Mouse (Mus musculus) embryo, embryonic 11.5 days (tissue): ENCODE data around the gene 2900026A02Rik.

ENCODE experiments used
- DNase-seq: peaks from one replicate; pipeline ENCODE4 v3.0.0-alpha.2; 2012; ENCODE audit warnings: low read depth, low spot score

2900026A02Rik gene

DNA sequence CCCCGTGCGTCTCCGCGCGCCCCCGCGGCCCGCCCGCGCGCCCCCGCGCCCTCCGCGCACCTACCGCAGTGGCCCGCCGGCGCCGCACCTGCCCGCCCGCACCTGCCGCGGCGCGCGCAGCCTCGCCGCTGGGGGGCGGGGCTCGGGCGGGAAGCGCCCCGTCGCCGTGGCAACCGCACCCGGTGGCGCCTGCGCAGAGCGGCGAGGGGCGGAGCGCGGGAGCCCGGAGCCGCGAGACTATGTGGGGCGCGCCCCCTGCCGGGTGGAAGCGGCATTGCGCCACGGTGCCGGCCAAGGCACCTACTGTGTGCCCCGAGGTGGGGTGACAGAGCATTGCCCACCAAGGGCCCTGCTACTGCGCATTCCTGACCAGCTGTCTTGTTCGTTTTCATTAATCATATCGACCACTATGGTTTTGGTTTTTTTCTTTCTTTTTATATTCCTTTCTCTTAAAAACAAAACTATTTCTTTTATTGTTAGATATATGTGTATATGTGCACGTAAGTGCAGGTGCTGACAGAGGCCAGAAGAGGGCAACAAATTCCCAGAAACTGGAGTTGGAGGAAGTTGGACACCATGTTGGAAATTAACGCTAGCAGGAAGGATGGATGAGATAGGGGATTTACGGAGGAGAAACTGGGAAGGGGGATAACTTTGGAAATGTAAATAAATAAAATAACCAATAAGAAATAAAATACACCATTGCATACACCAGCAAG, at the start of gene 2900026A02Rik:
Gene 2900026A02Rik (minus strand): TSS at position 90 of the 719 bp plus-strand sequence.
- peak; percentile 54 for DNase-seq

DNA sequence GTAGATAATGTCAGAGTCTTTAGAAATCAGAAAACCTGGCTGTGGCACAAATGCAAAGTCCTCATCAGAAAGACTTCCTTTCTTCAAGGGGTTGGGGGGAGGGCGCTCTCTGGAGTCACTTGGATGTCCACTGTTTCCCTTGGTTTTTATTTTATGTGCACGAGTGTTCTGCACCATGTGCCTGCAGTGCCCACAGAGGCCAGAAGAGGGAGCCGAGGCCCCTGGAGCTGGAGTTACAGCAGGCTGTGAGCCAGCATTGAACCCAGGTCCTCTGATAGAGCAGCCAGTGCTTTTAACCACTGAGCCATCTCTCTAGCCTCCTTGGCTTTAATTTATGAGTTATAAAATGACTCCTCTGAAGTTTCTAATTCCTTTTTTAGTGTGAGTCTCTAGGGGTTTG, 49.0 kb upstream of the 2900026A02Rik start:
- no peak for DNase-seq

DNA sequence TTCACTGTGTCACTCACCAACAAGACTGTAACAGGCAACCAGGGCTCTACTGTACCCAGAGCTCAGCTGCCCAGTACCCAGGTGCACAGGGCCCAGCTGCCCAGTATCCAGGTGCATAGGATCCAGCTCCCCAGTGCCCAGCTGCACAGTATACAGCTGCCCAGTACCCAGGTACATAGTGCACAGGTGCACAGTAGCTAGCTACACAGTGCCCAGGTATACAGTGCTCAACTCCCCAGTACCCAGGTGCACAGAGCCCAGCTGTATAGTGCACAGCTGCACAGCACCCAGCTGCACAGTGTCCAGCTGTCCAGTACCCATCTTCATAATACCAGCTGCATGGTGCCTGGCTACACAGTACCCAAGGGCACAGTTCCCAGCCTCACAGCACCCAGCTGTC, 47.2 kb upstream of the 2900026A02Rik start:
- DNase-seq = no peak

DNA sequence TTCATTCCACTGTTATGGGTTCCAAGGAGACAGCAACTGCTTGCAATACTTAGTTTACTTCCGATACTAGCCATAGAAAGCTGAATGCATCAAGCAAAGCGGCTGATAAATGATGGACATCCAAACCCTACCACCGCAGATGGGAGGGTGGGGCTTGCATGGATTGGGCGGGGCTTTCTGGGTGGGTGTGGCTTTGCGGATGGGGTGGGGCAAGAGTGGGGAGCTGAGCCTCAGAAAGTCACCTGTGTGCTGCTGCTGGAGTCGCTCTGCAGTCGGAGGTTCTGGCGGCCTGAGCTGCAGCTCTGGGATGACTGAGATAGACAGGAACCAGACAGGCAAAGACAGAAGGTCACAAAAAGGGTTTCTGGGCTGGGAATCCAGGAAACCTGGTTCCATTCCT, 44.6 kb upstream of the 2900026A02Rik start:
- no peak for DNase-seq

DNA sequence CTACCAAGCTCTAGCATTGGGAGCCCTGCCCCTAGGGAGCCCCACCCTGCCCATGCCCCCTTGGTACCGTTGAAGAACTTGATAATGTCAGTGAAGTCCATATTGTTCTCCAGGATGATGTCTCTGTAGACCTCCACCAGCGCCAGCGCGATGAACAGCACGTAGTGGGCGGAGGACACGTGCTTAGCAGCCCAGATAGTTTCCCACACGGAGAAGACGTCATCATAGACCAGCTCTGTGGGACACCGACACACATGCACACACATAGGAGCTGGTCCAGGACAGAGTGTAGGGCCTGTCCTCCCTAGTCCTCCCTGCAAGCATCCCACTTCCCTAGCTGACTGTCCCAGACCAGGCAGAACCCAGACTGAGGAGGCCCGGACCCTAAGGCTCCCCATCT, 29.8 kb upstream of the 2900026A02Rik start:
- no peak for DNase-seq

DNA sequence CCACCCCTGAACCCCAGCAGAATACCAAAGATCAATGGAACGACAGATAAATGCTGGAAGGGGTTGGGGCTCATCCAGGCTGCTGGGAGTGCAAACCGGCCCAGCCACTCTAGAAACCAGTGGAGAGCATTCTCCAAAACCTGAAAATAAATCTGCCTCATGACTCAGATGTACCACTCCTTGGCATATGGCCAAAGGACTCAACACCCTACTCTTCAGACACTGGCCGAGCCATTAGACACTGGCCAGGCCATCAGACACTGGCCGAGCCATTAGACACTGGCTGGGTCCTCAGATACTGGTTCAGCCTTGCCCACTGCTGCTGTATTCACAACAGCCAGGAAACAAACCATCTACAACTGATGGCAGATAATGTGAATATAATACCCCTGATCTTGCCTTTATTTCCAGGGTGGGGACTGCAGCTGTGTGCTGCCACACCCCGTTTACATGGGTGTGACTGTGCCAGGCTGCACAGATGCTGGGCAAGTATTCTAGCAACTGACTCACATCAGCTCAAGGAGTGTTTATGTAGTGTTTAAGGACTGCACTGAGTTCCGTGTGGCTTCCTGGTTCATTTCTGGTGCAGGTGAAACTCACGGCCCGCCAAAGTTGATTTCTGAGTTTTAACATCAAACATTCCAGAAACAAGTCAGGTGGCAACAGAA, 28.4 kb upstream of the 2900026A02Rik start:
- DNase-seq = no peak

DNA sequence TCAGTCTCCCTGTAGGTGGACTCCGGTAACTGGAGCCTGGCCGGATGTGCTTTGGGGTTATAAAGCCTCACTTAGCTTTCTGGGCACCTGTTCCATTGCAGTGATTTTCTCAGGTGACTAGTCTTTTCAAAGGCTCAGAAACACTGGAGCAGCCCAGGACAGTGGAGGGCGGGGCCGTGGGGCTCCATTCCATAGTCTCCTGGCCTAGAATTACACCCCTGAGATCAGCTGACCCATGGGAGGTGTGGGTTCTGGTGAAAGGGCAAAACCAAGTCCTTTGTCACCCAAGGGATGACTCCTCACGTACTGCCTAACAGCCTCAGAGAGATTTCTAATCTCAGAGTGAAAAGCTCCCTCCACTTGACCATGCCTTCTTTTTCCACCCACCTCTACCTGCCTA, 9.2 kb upstream of the 2900026A02Rik start:
- DNase-seq = no peak

DNA sequence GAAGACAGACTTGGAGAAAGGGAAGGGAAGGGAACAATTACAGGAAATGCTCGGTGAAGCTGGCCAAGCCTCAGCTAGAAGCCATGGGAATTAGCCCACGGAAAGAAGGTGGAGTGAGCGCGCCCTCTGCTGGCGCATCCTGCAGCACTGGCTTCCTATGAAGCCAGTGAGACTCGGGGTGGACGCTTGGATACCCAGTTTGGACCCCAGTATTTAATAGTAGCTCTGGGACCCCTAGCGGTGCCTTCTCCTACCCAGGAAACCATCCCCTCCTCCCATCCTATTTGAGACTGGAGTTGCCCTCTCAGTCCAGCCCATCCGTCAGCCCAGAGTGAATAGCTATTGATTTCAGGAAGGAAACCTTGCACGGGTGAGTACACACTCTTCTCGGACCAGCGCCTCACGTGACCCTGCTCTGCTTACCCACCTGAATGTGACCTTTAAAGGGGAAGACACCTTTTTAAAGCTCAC, 5.6 kb upstream of the 2900026A02Rik start, which contains the start of gene Tmem211:
Gene Tmem211 (plus strand): TSS at position 278 of the 471 bp plus-strand sequence.
- DNase-seq = peak; percentile 88

DNA sequence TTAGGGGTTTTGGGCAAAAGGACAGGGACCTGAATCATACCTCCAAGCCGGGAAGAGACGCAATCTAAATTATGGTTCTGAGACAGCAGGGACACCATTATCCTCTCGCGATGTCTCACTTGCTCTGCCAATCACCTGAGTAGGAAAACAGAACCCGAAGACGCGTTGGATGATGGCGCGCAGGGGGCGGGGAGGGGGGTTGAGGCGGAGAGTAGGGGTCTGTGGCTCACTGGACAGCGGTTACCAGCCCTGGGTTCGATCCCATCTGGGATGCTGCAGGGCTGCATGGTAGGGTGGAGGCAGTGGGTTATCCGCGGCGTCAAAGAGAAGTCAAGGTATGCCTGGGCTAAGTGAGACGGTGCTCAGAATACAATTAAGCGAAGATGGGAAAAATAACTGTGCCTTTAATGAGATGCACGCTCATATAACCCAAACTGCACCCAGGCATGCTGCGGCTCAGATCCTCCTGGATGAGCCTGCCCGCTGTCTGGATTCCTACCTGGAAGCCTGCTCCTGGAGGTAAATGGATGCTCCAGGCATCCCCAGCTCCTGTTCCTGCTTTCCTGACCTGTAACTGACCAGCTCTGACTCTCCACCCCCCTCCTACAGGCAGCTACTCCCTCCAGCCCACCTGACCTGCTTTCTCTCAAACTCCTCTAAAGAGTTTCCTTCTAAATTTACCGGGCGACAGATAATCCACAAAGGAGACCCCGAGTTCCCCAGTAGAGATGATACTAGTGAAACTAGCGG, 4.8 kb upstream of the 2900026A02Rik start:
- DNase-seq = no peak

DNA sequence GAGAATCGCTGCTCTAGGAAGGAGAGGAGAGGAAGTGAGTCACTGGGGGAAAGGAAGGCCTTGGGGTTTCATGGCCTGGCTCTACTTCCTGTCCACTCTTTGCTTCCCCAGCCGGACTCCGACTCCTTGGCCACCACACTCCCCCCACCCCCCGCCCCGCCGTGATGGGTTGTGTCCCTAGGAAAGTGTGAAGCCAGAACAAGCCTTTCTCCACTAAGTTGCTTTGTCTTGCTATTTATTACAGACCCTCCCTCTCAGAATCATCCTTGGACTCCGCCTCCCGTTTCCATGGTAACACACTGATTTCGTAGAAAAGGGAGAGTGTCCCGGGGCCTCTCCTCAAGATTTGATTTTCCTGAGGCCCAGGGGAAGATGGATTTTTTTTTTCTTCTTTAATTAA, 4.2 kb upstream of the 2900026A02Rik start:
- DNase-seq = no peak

DNA sequence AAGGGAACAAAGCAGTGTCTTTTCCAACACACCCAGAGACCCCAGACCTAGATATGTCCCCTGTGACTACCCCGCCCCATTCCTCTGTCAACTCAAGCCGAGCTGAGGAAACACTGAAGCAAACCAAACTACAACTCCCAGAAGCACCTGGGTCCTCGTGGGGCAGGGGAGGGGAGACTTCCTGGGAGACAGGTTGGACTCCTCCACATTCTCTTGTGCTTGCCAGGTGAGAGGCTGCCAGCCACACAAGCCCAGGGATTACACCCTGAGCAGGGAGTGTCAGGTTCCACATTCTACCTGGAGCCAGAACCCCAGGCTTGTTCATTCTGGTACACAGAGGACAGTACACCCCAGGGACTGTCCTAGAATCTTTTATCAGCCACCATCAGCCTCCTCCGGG, 2.9 kb upstream of the 2900026A02Rik start:
- DNase-seq = no peak

DNA sequence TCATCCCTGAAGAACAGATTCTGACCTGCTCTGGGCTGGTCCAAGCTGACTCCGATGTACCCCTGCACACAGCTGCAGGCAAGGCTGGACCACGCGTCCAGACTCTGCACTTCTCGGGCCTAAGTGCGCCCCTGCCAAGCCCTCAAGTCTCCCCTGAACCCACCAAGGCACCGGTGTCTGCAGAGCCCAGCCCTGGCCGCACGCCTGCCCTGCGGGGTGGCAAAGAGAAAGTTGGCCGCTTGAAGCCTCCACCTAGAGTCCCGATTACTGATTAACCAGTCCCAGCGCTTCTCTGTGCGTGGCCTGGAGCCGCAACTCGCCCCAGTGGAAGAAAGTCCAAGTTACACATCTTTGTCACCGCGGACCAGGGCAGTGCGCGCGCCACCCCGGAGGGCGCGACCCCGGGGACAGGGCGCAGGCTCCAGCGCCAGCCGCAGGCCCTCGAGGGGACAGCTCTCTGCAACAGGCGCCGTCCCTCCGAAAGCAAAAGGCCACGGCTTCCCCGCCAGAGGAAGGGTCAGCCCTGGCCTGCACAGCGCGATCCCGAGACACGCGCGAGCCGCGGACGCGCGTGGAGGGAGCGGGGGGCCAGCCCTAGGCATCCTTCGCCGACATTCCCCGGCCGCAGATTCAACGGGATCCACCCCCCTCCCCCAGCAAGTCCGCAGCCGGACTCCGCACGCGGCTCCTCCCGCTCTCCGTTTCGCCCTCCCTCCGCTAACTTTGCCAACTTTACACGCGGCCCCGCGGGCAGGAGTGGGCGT, 471 bp downstream of the 2900026A02Rik start:
- no peak for DNase-seq

DNA sequence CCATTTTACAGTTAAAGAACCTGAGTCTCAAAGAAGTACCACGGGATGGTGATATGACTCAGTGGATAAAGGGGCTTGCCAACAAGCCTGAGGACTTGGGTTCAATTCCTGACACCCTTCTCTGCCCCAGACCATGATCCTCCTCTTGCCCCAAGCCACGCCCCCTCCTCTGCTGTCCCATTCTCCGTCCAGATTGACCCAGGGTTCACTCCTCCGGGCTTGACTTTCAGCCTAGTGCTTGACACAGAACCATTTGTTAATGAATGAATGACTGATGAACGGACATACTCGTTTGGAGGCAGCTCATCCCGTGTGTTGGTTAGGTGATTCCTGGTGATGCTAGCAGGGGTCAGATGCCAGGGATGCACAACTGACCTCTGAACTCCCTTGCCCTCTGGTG, 1.2 kb downstream of the 2900026A02Rik start:
- no peak for DNase-seq

DNA sequence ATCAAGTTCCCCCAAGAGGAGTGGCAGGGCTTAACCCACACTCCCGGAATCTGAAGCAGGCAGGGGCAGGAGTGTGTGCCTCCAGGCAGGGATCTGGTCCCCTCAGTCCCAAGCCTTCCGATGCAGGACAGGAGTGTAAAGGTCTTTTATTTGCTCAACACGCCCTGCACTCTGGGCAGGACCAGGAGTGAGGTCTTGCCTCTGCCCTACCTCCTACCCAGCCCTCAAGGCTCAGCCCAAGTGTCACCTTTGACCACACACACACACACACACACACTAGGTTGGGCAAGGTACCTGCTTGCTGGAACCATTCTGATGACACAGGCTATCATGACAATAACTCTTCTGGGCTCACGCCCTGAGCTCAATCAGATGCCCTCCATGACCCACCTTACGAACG, 1.6 kb downstream of the 2900026A02Rik start:
- DNase-seq = no peak

DNA sequence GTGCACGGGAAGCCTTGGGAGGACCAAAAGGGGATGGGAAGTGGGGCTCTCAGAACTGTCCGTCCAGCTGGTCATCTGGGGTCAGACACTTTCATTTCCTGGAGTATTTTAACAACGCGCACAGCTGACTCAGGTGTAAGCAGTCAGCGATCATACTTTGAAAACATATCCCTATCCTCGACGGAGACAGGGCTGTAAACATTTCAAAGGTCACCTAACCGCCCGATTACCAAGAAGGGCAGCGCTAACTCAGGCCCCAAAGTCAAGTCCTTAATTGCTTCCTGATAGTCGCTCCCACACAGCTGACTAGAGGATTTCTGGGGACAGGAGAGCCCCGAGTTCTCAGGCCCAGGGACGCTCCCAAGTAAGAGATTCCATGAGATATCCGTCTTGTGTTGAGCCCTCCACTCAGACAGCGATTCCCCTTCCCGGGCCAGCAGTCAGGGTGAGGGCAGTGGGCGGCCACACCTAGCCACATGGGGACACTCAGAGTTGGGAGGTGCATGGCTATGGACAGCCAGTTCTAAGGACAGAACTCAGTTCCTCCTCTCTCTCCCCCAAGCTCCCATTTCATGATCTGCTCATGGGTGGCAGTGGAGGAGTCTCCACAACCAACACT, 2.3 kb downstream of the 2900026A02Rik start:
- no peak for DNase-seq

DNA sequence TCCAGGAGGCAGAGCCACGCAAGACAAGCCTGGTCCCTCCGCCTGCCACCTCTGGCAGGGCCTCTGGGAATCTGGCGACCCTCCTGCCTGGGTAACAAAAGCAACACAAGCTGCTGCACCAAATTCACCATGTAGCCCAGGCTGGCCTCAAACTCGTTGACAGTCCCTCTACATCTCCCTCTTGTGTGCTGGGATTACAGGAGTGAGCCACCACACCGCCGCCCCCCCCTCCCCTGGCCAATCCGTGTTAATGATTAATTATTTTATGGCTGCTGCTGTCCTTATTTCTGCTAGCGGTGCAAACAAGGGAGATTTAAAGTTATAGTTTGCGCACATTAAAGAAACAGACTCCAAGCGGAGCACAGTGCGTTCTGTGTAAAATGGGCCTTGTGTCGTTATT, 4.0 kb downstream of the 2900026A02Rik start:
- no peak for DNase-seq

DNA sequence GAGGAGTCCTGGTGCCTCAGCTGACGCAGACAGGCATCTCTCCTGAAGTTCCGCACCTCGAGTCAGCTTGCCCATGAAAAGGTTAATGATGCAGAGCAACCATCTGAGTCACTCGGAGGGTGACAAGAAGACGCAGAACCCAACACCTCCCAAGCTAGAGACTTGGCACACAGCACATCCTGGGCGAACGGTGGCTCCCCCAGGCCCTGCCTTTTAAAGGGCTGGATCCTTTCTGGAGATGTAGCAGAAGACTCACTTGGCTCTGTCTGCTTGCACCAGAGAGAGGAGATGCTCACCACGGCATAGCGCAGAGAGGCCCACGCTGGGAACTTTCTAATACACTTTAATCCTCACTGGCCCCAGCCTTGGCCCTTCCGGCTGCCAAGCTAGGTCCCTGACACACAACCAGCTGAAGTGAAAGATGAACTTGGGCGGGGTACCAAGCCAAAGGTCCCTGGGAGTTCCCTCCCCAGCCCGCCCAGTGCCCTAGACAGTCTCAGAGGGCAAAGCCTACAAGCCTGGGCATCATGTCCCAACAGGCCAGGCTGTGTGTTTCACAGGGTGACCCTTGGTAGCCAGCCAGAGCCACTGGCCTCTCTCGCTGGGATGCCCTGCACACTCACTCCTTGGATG, 4.6 kb downstream of the 2900026A02Rik start:
- DNase-seq = no peak

DNA sequence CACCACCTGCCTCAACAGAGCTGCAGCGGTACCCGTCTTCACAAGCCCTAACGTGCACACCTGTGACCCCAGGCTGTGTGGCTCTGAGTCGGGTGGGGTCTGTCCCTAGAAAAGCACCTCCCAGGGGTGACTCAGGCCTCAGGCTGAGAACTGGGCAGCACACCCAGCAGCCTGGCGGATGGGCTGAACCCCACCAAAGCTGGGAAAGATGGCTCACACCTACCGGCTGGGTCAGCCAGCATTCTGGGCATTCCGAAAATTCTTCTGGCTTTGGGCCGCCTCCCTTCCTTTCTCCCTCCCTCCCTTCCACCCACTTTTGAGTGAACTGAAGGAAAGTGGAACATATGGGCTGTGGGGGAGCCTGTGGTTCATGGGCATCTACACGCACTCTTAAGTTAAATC, 5.4 kb downstream of the 2900026A02Rik start:
- no peak for DNase-seq

DNA sequence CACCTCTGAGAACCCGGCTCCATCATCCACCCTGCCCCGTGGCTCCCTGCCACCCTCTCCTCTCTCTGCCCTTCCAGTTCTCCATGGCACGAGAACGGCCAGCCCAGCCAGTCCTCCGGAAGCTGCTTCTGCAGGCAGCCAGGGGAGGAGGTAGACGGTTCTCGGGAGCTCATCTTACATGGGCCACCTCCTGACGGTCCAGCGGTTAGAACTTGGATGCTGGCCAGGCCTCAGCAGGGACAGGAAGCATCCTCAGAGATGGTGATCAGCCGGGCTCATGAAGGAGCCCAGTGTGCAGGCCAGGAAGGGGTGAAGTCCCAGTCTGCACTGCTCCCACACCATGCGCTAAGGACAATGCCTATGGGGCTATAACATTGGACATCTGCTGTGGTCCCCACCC, 6.6 kb downstream of the 2900026A02Rik start:
- DNase-seq = no peak

DNA sequence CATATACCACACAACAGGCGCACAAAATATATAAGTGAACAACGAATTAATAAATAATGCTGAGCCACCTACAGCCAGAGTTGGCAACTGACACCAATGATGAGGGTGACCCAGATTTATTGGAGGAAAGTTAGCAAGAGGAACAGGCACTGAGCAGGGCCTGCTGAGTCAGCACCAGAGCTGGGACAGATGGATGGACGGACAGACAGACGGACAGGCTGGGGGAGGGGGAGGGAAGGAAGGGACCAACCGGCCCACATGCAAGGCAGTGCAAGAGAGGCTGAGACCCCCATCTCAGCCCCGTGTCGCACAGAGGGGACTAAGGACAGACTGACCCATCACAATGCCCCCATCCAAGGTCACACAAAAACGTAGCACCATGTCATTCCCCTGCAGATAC, 7.0 kb downstream of the 2900026A02Rik start:
- DNase-seq = no peak
